Mouse (Mus musculus): ENCODE measurements around the gene Nrn1. TPM values are rescaled to one million over a fixed set of nuclear protein-coding genes. Genes with fewer than 3 reads are reported as not detected.

Nrn1 gene
- polyA plus RNA-seq, 1 experiment from 2014 or later = 97.4 TPM

GRCm38 (mm10) chr13:36731016-36731930 lies 3.7 kb downstream of the Nrn1 start:
- DNase-seq = peak; percentile 38
- WGBS (ENCODE audit: insufficient replicate concordance) = 6% methylated on average over 34 of the region's 34 CpGs
- no peaks in the 10 kb centered on the region for H3K9me3 ChIP-seq (ENCODE audit: low read length)
- H3K36me3 ChIP-seq (replicated peaks; ENCODE audit: insufficient read depth, low read length) = no peaks in the 10 kb centered on the region; the same call in 1 of the 2 replicates
- no peak for ATAC-seq
- peaks cover 79% of the 10 kb centered on the region for H3K27me3 ChIP-seq (ENCODE audit: insufficient read depth, low read length)
- peak overlapping the region; percentile 51 for H3K4me3 ChIP-seq (ENCODE audit: low read depth, low read length)
- TF ChIP-seq CTCF (IDR thresholded peaks at IDR 0.05; ENCODE audit: low read depth) (no peak), EP300 (IDR thresholded peaks at IDR 0.05; ENCODE audit: low read depth) (no peak)
- H3K4me1 ChIP-seq (ENCODE audit: insufficient read depth) = peaks cover 19% of the 10 kb centered on the region
- H3K4me2 ChIP-seq (ENCODE audit: low read depth, low read length) = peak overlapping the region; percentile 76
- H3K9ac ChIP-seq (replicated peaks) = peak overlapping the region; percentile 58
- H3K27ac ChIP-seq (ENCODE audit: low read depth) = peak overlapping the region; percentile 35; the same call in 1 of the 2 replicates

- Histone ChIP-seq H3K27ac (ENCODE audit: low read depth) (no peak overlapping the region), H3K4me2 (ENCODE audit: low read depth, low read length) (peak overlapping the region; percentile 76), H3K4me3 (ENCODE audit: low read depth, low read length) (no peak overlapping the region), H3K36me3 (replicated peaks; ENCODE audit: insufficient read depth, low read length) (no peaks in the 10 kb centered on the region; the same call in 1 of the 2 replicates), H3K27me3 (ENCODE audit: insufficient read depth, low read length) (peaks cover 71% of the 10 kb centered on the region), H3K9me3 (ENCODE audit: low read length) (no peaks in the 10 kb centered on the region), H3K4me1 (ENCODE audit: insufficient read depth) (peaks cover 12% of the 10 kb centered on the region), H3K9ac (replicated peaks) (no peak overlapping the region)
- no peak for DNase-seq
- WGBS (ENCODE audit: insufficient replicate concordance) = 21% methylated on average over 14 of the region's 14 CpGs
- ATAC-seq = no peak
- no peak for TF ChIP-seq CTCF (IDR thresholded peaks at IDR 0.05; ENCODE audit: low read depth)
- TF ChIP-seq EP300 (IDR thresholded peaks at IDR 0.05; ENCODE audit: low read depth) = no peak
These were observed 4.6 kb downstream of the Nrn1 start for GRCm38 (mm10) chr13:36730341-36730761.

GRCm38 (mm10) chr13:36729731-36730340 lies 5.1 kb downstream of the Nrn1 start:
- WGBS (ENCODE audit: insufficient replicate concordance) = 22% methylated on average over 13 of the region's 13 CpGs
- H3K4me1 ChIP-seq (ENCODE audit: insufficient read depth) = peaks cover 11% of the 10 kb centered on the region
- no peak for TF ChIP-seq EP300 (IDR thresholded peaks at IDR 0.05; ENCODE audit: low read depth)
- TF ChIP-seq CTCF (IDR thresholded peaks at IDR 0.05; ENCODE audit: low read depth) = no peak
- no peaks in the 10 kb centered on the region; the same call in 1 of the 2 replicates for H3K36me3 ChIP-seq (replicated peaks; ENCODE audit: insufficient read depth, low read length)
- H3K9ac ChIP-seq (replicated peaks) = no peak overlapping the region
- H3K27me3 ChIP-seq (ENCODE audit: insufficient read depth, low read length) = peaks cover 71% of the 10 kb centered on the region
- H3K27ac ChIP-seq (ENCODE audit: low read depth) = no peak overlapping the region
- H3K4me2 ChIP-seq (ENCODE audit: low read depth, low read length) = peak overlapping the region; percentile 76
- DNase-seq = no peak
- no peaks in the 10 kb centered on the region for H3K9me3 ChIP-seq (ENCODE audit: low read length)
- no peak overlapping the region for H3K4me3 ChIP-seq (ENCODE audit: low read depth, low read length)
- no peak for ATAC-seq

DNA sequence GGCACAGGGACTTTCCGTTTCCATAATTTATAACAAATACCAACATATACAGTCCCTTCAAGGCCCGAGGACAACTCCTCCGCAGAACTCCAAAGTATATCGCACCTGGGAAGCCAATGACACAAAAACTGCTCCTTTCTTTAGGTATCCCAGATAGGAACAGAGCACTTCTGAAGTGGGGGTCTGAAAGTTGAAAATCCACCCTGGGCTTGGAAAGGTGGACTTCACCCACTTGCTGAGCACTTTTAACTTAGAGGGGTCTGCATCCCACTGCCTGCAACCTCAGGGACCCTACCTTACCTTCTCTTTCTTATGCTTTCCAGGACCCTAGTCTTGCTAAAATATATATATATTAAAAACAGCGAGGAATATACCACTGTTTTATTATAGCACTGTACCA lies 6.4 kb downstream of the Nrn1 start:
- no peak overlapping the region for H3K9ac ChIP-seq (replicated peaks)
- peak overlapping the region; percentile 56 for H3K4me2 ChIP-seq (ENCODE audit: low read depth, low read length)
- ATAC-seq (no peak), DNase-seq (no peak)
- H3K36me3 ChIP-seq (replicated peaks; ENCODE audit: insufficient read depth, low read length) = no peaks in the 10 kb centered on the region; the same call in 1 of the 2 replicates
- no peak overlapping the region for H3K4me3 ChIP-seq (ENCODE audit: low read depth, low read length)
- H3K27me3 ChIP-seq (ENCODE audit: insufficient read depth, low read length) = peaks cover 74% of the 10 kb centered on the region
- WGBS (ENCODE audit: insufficient replicate concordance) = 14% methylated on average over 5 of the region's 5 CpGs
- H3K9me3 ChIP-seq (ENCODE audit: low read length) = no peaks in the 10 kb centered on the region
- H3K4me1 ChIP-seq (ENCODE audit: insufficient read depth) = peaks cover 11% of the 10 kb centered on the region
- TF ChIP-seq EP300 (IDR thresholded peaks at IDR 0.05; ENCODE audit: low read depth) (no peak), CTCF (IDR thresholded peaks at IDR 0.05; ENCODE audit: low read depth) (no peak)
- H3K27ac ChIP-seq (ENCODE audit: low read depth) = no peak overlapping the region

- Histone ChIP-seq H3K27me3 (ENCODE audit: insufficient read depth, low read length) (peaks cover 78% of the 10 kb centered on the region), H3K4me2 (ENCODE audit: low read depth, low read length) (peak overlapping the region; percentile 56)
- ATAC-seq = no peak
These were observed 7.0 kb downstream of the Nrn1 start for GRCm38 (mm10) chr13:36727779-36728470.

More at GRCm38 (mm10) chr13:36727779-36728470, 7.0 kb downstream of the Nrn1 start:
- no peak overlapping the region for H3K27ac ChIP-seq (ENCODE audit: low read depth)
- no peaks in the 10 kb centered on the region for H3K9me3 ChIP-seq (ENCODE audit: low read length)
- peak overlapping the region; percentile 11; the same call in 1 of the 2 replicates for H3K4me3 ChIP-seq (ENCODE audit: low read depth, low read length)
- no peak for DNase-seq
- H3K4me1 ChIP-seq (ENCODE audit: insufficient read depth) = peaks cover 11% of the 10 kb centered on the region
- TF ChIP-seq EP300 (IDR thresholded peaks at IDR 0.05; ENCODE audit: low read depth) = no peak
- TF ChIP-seq CTCF (IDR thresholded peaks at IDR 0.05; ENCODE audit: low read depth) = no peak
- 4% methylated on average over 23 of the region's 23 CpGs for WGBS (ENCODE audit: insufficient replicate concordance)
- H3K9ac ChIP-seq (replicated peaks) = no peak overlapping the region
- no peaks in the 10 kb centered on the region; the same call in 1 of the 2 replicates for H3K36me3 ChIP-seq (replicated peaks; ENCODE audit: insufficient read depth, low read length)

All from liver, postnatal 0 days (tissue).